Mouse (Mus musculus): ENCODE data around the gene Snx6.

GRCm38 (mm10) chr12:54806131-54806530 lies 10.6 kb upstream of the Snx6 start:
- TF ChIP-seq POLR2A (IDR thresholded peaks at IDR 0.05; ENCODE audit: low read depth, low read length) (no peak), USF1 (IDR thresholded peaks at IDR 0.05; ENCODE audit: low read depth, low read length) (no peak), RCOR1 (conservative IDR thresholded peaks at IDR 0.05; ENCODE audit: low read depth, low read length) (no peak), CTCF (conservative IDR thresholded peaks at IDR 0.05 in 1 of 2, IDR thresholded peaks at IDR 0.05 in 1 of 2; ENCODE audit: low read depth in 2 of 2, low read length in 2 of 2) (no peak), EP300 (IDR thresholded peaks at IDR 0.05; ENCODE audit: low read length) (no peak), POLR2AphosphoS2 (IDR thresholded peaks at IDR 0.05; ENCODE audit: low read depth, low read length) (no peak)
